In the genomic region with DNA sequence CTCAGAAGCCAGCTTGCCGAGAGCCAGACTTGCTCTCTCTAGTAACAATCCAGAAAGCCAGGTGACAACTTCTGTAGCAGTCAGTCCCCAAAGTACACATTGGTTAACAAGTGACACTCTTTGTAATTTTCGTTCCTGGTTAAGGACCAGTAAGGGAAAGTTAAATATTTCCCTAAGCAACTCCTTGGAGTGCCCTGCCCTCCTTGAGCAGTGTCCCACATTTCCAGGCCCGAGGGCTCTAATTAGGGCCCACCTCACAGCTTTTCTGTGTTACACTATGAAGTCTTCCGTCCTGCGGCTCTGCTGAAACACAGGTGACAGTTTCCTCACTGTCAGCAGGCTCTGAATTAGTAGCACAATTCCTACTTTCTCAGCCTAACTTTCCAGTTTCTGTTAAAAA, we compare ENCODE assay signal across 25 mouse cellular contexts.
DNase-seq lines count a peak whose midpoint lies in the region; ATAC-seq and TF ChIP-seq lines count a peak whose summit lies in the region.
"Had no signal": no experiment of that assay in that cellular context is flagged by ENCODE, and none has a peak within 500 bp of the region (broad histone marks: within the 10 kb centered on the region; RNA-seq: fewer than 3 reads in every experiment).

No protein-coding gene starts in this region.

- peaks cover 7% of the 10 kb centered on the region; the same call in 1 of the 2 replicates for H3K4me1 ChIP-seq in kidney, adult 2 months (ENCODE audit: control insufficient read depth, insufficient read depth, low read length)
- H3K4me1 ChIP-seq in lung, embryonic 16.5 days (replicated peaks; ENCODE audit: control insufficient read depth, insufficient read depth, low read length): no peaks in the 10 kb centered on the region
- H3K4me1 ChIP-seq: forebrain, embryonic 13.5 days; heart, embryonic 13.5 days had no signal

- H3K4me3 ChIP-seq in kidney, adult 2 months (ENCODE audit: insufficient read depth, low read depth, low read length): no peak overlapping the region
- no peak overlapping the region for H3K4me3 ChIP-seq in lung, embryonic 16.5 days (ENCODE audit: low read length)
- H3K4me3 ChIP-seq: forebrain, embryonic 10.5 days; forebrain, embryonic 13.5 days; heart, adult 2 months; heart, embryonic 10.5 days; heart, embryonic 13.5 days had no signal

- no peaks in the 10 kb centered on the region for H3K9me3 ChIP-seq in lung, embryonic 16.5 days (ENCODE audit: control insufficient read depth, low read length)
- H3K9me3 ChIP-seq: forebrain, embryonic 10.5 days; forebrain, embryonic 13.5 days; heart, embryonic 10.5 days; heart, embryonic 13.5 days had no signal

- no peaks in the 10 kb centered on the region for H3K36me3 ChIP-seq in kidney, adult 2 months (ENCODE audit: control insufficient read depth, insufficient read depth, low read length)
- H3K36me3 ChIP-seq in lung, embryonic 16.5 days (ENCODE audit: control insufficient read depth, insufficient read depth, low read length): no peaks in the 10 kb centered on the region
- H3K36me3 ChIP-seq: forebrain, embryonic 10.5 days; G1E; heart, embryonic 10.5 days; heart, embryonic 13.5 days had no signal

- 50% methylated on average over 5 of the region's 5 CpGs for WGBS in kidney, adult 2 months
- 64% methylated on average over 5 of the region's 5 CpGs for WGBS in lung, embryonic 16.5 days

- peak; percentile 72 for ATAC-seq in lung, embryonic 16.5 days (ENCODE audit: low read depth)
- ATAC-seq: forebrain, embryonic 13.5 days; forebrain, embryonic 16.5 days; Patski had no signal

- no peak overlapping the region for H3K4me2 ChIP-seq in lung, embryonic 16.5 days (ENCODE audit: low read depth, low read length)
- H3K4me2 ChIP-seq: forebrain, embryonic 13.5 days; heart, embryonic 13.5 days; hindbrain, embryonic 14.5 days had no signal

- no peaks in the 10 kb centered on the region for H3K27me3 ChIP-seq in kidney, adult 2 months (replicated peaks; ENCODE audit: control insufficient read depth, insufficient read depth, low read length)
- no peaks in the 10 kb centered on the region; the same call in 1 of the 2 replicates for H3K27me3 ChIP-seq in lung, embryonic 16.5 days (ENCODE audit: control insufficient read depth, insufficient read depth, low read depth, low read length)
- H3K27me3 ChIP-seq: heart, embryonic 13.5 days had no signal

- H3K9ac ChIP-seq in lung, embryonic 16.5 days (ENCODE audit: low read length): no peak overlapping the region
- H3K9ac ChIP-seq: forebrain, embryonic 13.5 days; heart, embryonic 13.5 days; hindbrain, embryonic 14.5 days had no signal

- H3K27ac ChIP-seq in kidney, adult 2 months (ENCODE audit: insufficient read depth, low read depth, low read length): no peak overlapping the region
- no peak overlapping the region for H3K27ac ChIP-seq in lung, embryonic 16.5 days (ENCODE audit: low read length)
- H3K27ac ChIP-seq: forebrain, embryonic 10.5 days; forebrain, embryonic 13.5 days; heart, adult 2 months; heart, embryonic 10.5 days; heart, embryonic 13.5 days; hindbrain, embryonic 14.5 days had no signal

- no peak for TF ChIP-seq POLR2A in kidney, adult 2 months (IDR thresholded peaks at IDR 0.05; ENCODE audit: low read depth, low read length)

- TF ChIP-seq CTCF in kidney, adult 2 months (conservative IDR thresholded peaks at IDR 0.05; ENCODE audit: insufficient read depth, insufficient read length, low read depth, low read length): no peak

- DNase-seq in kidney, adult 2 months: peak; percentile 44
- no peak for DNase-seq in kidney, postnatal 14 days
- peak; percentile 4 to 12 for DNase-seq in kidney, postnatal 36 days
- no peak for DNase-seq in kidney, postnatal 10 days
- DNase-seq in lung, postnatal 25 days (ENCODE audit: low spot score): no peak
- DNase-seq: adrenal gland, postnatal 10 days; adrenal gland, postnatal 36 days; B cell, adult 2 months; cerebellum, adult 18-20 months; cerebellum, adult 9-10 months; cerebellum, postnatal 14 days; gastrocnemius, postnatal 10 days; gastrocnemius, postnatal 36 days; heart, adult 2 months; heart, postnatal 14 days; heart, postnatal 4 days had no signal

Comparison
In these comparisons a context has a peak if more than half of its experiments do, and no peak if none do; other contexts are left out.
1. DNase-seq: peak in kidney, adult 2 months (single experiment) and kidney, postnatal 36 days (2 of 2); none in kidney, postnatal 14 days (single experiment), kidney, postnatal 10 days (single experiment) and lung, postnatal 25 days (single experiment).